Mouse (Mus musculus) 3134 (cell line): Measurements from ENCODE around the gene Rnd2.
"Not testable (repeated sequence)": the region's sequence is repeated elsewhere in the genome, so short reads cannot be mapped to it uniquely, and the experiment has no call there.

ENCODE experiments used
- DNase-seq: peaks from one replicate; pipeline ENCODE4 v3.0.0-alpha.2; 2011; ENCODE audit warnings: low spot score; ENCODE audit not compliant: insufficient read length; ENCODE audit errors: extremely low read depth

Gene Rnd2

GRCm38 (mm10) chr11:101464211-101465100 is at the start of gene Rnd2:
Gene Rnd2, plus strand, starts transcription at chr11:101464999.
- no peak for DNase-seq

GRCm38 (mm10) chr11:101415306-101415705 is 49.5 kb upstream of the Rnd2 start:
- DNase-seq, result peak; percentile 45

GRCm38 (mm10) chr11:101416433-101417100 is 48.2 kb upstream of the Rnd2 start:
- DNase-seq, result no peak

- peak; percentile 88 for DNase-seq
Measured at GRCm38 (mm10) chr11:101417101-101417855, 47.5 kb upstream of the Rnd2 start, which contains the start of gene Aarsd1. Gene Aarsd1, minus strand, starts transcription at chr11:101417615.

- DNase-seq, result no peak
Measured at GRCm38 (mm10) chr11:101418991-101419390, 45.8 kb upstream of the Rnd2 start.

GRCm38 (mm10) chr11:101419610-101420009 is 45.2 kb upstream of the Rnd2 start:
- no peak for DNase-seq

- DNase-seq, result no peak
Measured at GRCm38 (mm10) chr11:101420148-101420547, 44.7 kb upstream of the Rnd2 start.

GRCm38 (mm10) chr11:101424105-101424851 is 40.5 kb upstream of the Rnd2 start, which contains the start of gene Gm27029:
Gene Gm27029, minus strand, starts transcription at chr11:101424796.
- peak; percentile 51 for DNase-seq

GRCm38 (mm10) chr11:101424925-101425813 is 39.6 kb upstream of the Rnd2 start, which contains the start of the genes Rundc1 and Ptges3l:
Gene Rundc1, plus strand, starts transcription at chr11:101425085.
Gene Ptges3l, minus strand, starts transcription at chr11:101425333.
- peak; percentile 92 for DNase-seq

- DNase-seq, result no peak
Measured at GRCm38 (mm10) chr11:101426165-101426564, 38.6 kb upstream of the Rnd2 start.

- DNase-seq, result no peak
Measured at GRCm38 (mm10) chr11:101431327-101431726, 33.5 kb upstream of the Rnd2 start.

- DNase-seq, result no peak
Measured at GRCm38 (mm10) chr11:101433396-101433795, 31.4 kb upstream of the Rnd2 start.

GRCm38 (mm10) chr11:101435831-101436230 is 29.0 kb upstream of the Rnd2 start:
- DNase-seq, result no peak

- no peak for DNase-seq
Measured at GRCm38 (mm10) chr11:101436916-101437315, 27.9 kb upstream of the Rnd2 start.

- not testable (repeated sequence) for DNase-seq
Measured at GRCm38 (mm10) chr11:101438006-101438405, 26.8 kb upstream of the Rnd2 start.

- not testable (repeated sequence) for DNase-seq
Measured at GRCm38 (mm10) chr11:101441450-101442126, 23.2 kb upstream of the Rnd2 start.

- peak; percentile 97 for DNase-seq
Measured at GRCm38 (mm10) chr11:101442127-101442693, 22.6 kb upstream of the Rnd2 start, which contains the start of gene Rpl27. Gene Rpl27, plus strand, starts transcription at chr11:101442298.

GRCm38 (mm10) chr11:101442760-101443159 is 22.0 kb upstream of the Rnd2 start:
- DNase-seq, result no peak
